Mouse (Mus musculus) bone marrow, adult 2 months (tissue): ENCODE measurements around the gene Slc15a1.

Experiments used
- CTCF ChIP-seq: fragments of 200-500 bp; IDR thresholded peaks from 2 replicates; pipeline ENCODE4 v1.5.1; 2011; ENCODE audit warnings: low read length, control low read depth; ENCODE audit not compliant: control insufficient read depth, insufficient read depth
- POLR2A ChIP-seq: fragments of 200-500 bp; IDR thresholded peaks from 2 replicates; pipeline ENCODE4 v1.6.1; 2011; ENCODE audit warnings: low read depth, mild to moderate bottlenecking, control low read depth, low read length, borderline replicate concordance; ENCODE audit not compliant: control insufficient read depth

DNA sequence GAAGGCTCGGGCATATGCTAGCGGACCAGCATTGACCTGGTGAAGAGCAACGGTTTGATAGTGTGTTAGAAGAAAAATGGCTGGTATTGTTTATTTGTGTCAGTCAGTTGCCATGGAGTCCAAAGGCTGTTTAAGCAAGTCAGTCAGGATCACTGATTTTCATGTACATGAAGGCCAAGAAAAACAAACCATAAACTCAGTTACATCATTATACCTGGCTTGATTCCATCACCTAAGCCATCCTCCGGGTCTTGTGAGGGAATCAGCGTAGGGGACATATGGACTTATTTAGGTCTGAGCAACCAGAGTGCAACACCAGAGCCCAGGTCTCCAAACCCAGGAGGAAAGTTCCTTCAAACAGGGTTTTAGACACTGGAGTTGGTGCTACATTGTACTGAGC is 41.6 kb upstream of the Slc15a1 start:
- TF ChIP-seq CTCF (no peak), POLR2A (no peak)
